Mouse (Mus musculus) limb, embryonic 15.5 days (tissue): ENCODE results near the gene Tmem151a. TPM values are rescaled to one million over a fixed set of nuclear protein-coding genes. Genes with fewer than 3 reads are reported as not detected.

ENCODE experiments used
- ATAC-seq: fragments of 200-750 bp; cut with Nextera tagmentation; 2 replicates; pipeline ENCODE4 v1.8.0; 2017; ENCODE audit warnings: low read depth, moderate TSS enrichment; ENCODE audit not compliant: insufficient number of reproducible peaks, low FRiP score, low TSS enrichment
- H3K27ac ChIP-seq: fragments of 300-500 bp; sonication (generic); 2 replicates; pipeline ENCODE4 v1.5.1; 2015; ENCODE audit warnings: moderate library complexity, mild to moderate bottlenecking, inconsistent platforms
- H3K27me3 ChIP-seq: fragments of 300-500 bp; sonication (generic); 2 replicates; pipeline ENCODE4 v1.6.1; 2015; ENCODE audit warnings: inconsistent platforms
- H3K36me3 ChIP-seq: fragments of 300-500 bp; sonication (generic); 2 replicates; pipeline ENCODE4 v1.6.1; 2015; ENCODE audit warnings: inconsistent platforms
- H3K4me1 ChIP-seq: fragments of 300-500 bp; sonication (generic); 2 replicates; pipeline ENCODE4 v1.6.1; 2015; ENCODE audit warnings: inconsistent platforms
- H3K4me2 ChIP-seq: fragments of 300-500 bp; sonication (generic); 2 replicates; pipeline ENCODE4 v1.6.1; 2015; ENCODE audit warnings: mild to moderate bottlenecking, inconsistent platforms
- H3K4me3 ChIP-seq: fragments of 300-500 bp; sonication (generic); 2 replicates; pipeline ENCODE4 v1.5.1; 2015; ENCODE audit warnings: mild to moderate bottlenecking, inconsistent platforms
- H3K9ac ChIP-seq: fragments of 300-500 bp; sonication (generic); 2 replicates; pipeline ENCODE4 v1.6.1; 2015; ENCODE audit warnings: inconsistent platforms
- H3K9me3 ChIP-seq: fragments of 300-500 bp; sonication (generic); 2 replicates; pipeline ENCODE4 v1.6.1; 2016; ENCODE audit warnings: inconsistent platforms
- WGBS: fragments of 180-500 bp; shearing (Covaris S2); methylation state at CpG from one replicate; pipeline ENCODE4 v1.1.7; 2015; 5-methylcytosine and 5-hydroxymethylcytosine counted together
- polyA plus RNA-seq: library from polyadenylated mRNA; unstranded; fragments of >200 nt; fragmentation: Nextera tagmentation; extraction: Ambion mirVana; gene quantifications from 2 replicates; pipeline ENCODE4 v1.2.1, GENCODE M21; 2015

Tmem151a gene
- polyA plus RNA-seq, 1 experiment from 2014 or later: 2.2 TPM

DNA sequence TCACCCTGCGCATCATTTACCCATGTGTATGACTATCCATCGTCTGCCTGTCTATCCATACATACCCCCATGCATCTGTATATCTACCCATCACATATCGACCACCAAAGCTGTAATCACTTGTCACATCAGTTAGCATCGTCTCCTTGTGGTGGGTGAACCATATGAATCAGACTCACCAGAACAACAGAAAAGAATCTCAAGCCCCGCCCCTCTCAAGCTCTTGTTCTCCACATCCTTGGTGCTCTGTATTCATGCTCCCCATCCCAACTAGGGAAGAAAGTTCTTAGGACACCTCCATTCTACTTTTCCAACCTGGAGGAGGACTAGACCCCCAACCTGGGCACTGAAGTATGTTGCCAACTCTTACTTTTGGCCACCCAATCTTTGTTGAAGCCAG, 23.3 kb downstream of the Tmem151a start:
- no peak overlapping the region for H3K9ac ChIP-seq
- H3K4me1 ChIP-seq: peaks cover 51% of the 10 kb centered on the region
- H3K27me3 ChIP-seq: no peaks in the 10 kb centered on the region
- H3K36me3 ChIP-seq: no peaks in the 10 kb centered on the region
- H3K4me3 ChIP-seq: no peak overlapping the region
- no peaks in the 10 kb centered on the region for H3K9me3 ChIP-seq
- H3K4me2 ChIP-seq: no peak overlapping the region
- H3K27ac ChIP-seq: no peak overlapping the region
- 81% methylated on average over 5 of the region's 5 CpGs for WGBS
- ATAC-seq: no peak

DNA sequence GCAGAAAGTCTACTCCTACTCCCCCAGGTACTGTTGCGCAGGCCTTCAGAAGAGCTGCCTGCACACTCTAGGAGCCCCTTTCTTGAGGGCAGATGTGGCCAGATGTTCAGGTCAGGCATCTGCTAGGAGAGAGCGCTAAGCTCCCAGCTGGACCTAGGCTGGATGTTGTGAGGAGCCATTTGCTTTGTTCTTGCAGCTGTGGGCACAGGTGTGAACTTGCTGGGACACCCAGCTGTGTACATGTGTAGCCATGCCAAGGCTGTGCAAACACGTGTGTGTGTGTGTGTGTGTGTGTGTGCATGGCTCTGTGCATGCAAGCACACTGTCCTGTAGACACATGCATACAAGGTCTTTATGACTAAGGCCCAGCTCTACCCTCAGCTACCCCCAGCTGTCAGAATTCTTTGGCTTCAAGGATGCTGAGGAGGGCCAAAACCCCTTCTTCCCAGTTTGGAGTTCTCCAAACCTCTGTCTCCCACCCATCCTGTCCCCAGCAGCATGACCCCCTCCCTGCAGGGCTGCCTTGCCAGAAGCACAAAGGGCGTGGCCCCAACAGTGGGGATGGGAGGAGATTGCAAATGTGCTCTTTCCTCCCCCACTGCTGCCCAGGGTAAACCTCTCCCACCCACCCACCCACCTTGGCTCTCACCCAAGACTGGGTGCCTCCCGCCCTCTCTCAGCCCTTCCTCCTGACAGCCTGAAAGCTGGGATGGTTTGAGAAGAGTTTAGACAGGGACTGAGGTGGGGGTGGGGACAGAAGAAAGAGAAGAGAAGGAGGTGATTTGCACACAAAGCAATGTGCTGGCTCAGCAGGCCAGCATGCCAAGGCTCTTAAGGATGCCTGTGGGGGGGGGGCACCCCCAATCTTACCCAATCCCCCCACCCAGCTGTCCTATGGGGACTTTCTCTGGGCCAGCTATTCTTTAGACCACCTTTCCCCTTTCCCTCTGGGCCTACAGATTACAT, 24.7 kb downstream of the Tmem151a start:
- Histone ChIP-seq H3K27me3 (no peaks in the 10 kb centered on the region), H3K4me1 (peaks cover 55% of the 10 kb centered on the region), H3K9me3 (no peaks in the 10 kb centered on the region), H3K4me2 (no peak overlapping the region), H3K4me3 (no peak overlapping the region), H3K27ac (peak overlapping the region; percentile 40), H3K9ac (no peak overlapping the region), H3K36me3 (no peaks in the 10 kb centered on the region)
- ATAC-seq: peak; percentile 16; the same call in 1 of the 2 replicates
- 27% methylated on average over 5 of the region's 5 CpGs for WGBS

DNA sequence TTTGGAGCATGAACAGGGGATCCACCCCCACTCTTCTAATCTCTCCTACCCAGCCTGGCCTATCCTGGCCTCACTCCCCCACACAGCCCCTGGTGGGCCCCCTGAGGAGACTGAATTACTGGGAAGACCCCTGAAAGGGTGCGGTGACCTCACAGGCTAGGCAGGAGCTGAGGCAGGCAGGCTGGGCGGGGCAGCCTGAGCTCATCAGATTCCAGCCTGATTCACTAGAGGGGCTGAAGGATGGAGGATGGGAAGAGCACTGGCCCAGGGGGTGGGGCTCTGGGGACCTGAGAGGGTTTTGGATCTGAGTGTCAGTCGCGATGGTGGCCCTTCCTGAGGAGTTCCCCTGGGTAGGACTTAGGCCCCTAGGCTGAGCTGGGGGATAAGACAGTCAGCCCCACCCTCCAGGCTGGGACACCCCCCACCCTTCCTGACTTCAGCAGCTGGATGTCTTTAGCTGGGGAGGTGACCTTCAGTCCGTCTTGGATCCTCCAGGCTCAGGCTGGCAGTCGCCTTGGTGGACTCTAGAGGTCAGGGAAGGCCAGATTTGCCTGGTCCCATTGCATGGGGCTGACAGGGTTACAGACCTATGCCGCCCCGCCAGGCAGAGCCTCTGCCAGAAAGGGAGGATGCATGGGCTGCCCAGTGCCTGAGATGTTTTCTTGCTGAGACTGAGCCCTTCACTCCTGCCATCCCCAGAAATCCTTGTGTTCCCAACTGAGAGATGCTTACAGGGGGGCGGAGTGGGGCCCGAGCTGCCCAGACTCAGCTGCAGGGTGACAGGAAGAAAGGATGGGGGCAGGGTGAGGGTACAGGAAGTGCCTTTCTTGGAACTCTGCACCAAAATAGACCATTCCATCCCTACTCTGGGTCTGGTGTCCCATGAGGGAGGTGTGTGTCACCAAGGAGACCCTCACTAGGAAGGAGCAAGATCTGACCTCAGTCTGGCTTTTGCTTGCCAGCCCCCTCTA, 26.2 kb downstream of the Tmem151a start:
- ATAC-seq: peak; percentile 33; the same call in 1 of the 2 replicates
- H3K4me3 ChIP-seq: no peak overlapping the region
- no peaks in the 10 kb centered on the region for H3K9me3 ChIP-seq
- H3K4me2 ChIP-seq: no peak overlapping the region
- no peaks in the 10 kb centered on the region for H3K36me3 ChIP-seq
- H3K27ac ChIP-seq: peak overlapping the region; percentile 48
- 24% methylated on average over 10 of the region's 10 CpGs for WGBS
- H3K9ac ChIP-seq: no peak overlapping the region; the same call in 1 of the 2 replicates
- H3K27me3 ChIP-seq: peaks cover 1% of the 10 kb centered on the region; the same call in 1 of the 2 replicates
- peaks cover 46% of the 10 kb centered on the region for H3K4me1 ChIP-seq

DNA sequence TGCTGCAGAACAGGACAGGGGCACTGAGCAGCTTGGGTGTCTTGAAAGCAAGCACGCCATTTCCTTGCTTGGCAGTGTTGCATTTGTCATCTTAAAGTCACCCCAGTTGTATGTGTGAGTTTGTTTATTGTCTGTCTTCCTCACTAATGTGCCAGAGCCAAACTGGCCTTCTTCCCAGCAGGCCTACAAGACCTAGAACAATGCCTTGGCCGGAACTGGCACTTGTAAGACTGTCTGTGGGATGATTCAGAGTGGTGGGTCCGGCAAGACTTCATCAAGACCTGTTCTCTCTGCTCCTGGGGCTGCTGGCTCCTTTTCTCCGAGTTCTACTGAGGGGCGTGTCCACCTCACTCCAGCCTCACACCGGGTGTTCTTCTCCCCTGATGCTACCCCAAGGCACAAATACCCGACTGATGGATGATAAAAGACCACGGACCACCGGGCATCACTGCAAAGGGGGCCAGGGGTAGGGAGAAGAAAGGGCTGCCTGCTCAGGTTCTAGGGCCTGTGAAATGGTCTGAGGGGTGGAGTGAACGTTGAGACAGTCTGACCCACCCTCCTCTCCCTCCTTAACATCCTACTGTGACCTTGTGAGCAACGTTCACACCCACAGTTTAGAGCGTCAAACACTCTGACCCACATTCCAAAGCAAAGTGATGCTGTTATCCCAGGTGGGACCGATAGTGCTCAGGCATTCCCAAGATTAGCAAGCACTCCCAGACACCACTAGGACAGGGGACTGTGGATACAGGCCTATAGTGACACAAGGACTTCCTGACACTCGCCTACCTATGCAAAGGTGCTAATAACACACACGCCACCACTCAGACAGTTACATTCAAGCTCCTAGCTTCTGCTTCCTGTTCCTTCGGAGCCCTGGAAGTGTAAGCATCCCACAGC, 27.2 kb downstream of the Tmem151a start:
- Histone ChIP-seq H3K27ac (peak overlapping the region; percentile 38; the same call in 1 of the 2 replicates), H3K9ac (no peak overlapping the region), H3K4me2 (no peak overlapping the region), H3K27me3 (peaks cover 11% of the 10 kb centered on the region), H3K4me1 (peaks cover 48% of the 10 kb centered on the region), H3K36me3 (no peaks in the 10 kb centered on the region), H3K9me3 (no peaks in the 10 kb centered on the region), H3K4me3 (no peak overlapping the region)
- WGBS: 30% methylated on average over 16 of the region's 16 CpGs
- ATAC-seq: no peak

DNA sequence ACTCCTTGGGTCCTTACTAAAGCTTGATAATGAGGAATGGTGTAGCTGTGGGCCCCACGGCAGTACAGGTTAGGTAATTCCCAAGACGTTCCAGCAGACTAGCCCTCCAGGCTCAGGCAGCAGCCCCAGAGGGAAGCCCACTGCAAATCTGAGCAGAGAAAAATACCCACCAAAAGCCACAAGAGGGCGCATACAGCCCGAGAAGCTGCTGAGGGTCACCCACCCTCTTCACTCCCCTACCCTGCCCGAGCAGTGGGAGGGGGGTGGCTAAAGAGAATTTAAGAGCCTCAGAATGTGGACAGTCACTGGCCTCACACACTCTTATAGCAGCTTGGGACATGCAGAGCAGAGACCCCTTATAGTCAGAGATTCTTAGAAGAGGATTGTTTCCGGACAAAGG, 29.1 kb downstream of the Tmem151a start:
- H3K27me3 ChIP-seq: peaks cover 30% of the 10 kb centered on the region
- H3K9me3 ChIP-seq: no peaks in the 10 kb centered on the region
- no peaks in the 10 kb centered on the region for H3K36me3 ChIP-seq
- H3K4me1 ChIP-seq: peaks cover 59% of the 10 kb centered on the region
- H3K27ac ChIP-seq: no peak overlapping the region
- H3K4me2 ChIP-seq: no peak overlapping the region
- WGBS: 8% methylated on average over 6 of the region's 6 CpGs
- no peak for ATAC-seq
- no peak overlapping the region for H3K4me3 ChIP-seq
- H3K9ac ChIP-seq: no peak overlapping the region

DNA sequence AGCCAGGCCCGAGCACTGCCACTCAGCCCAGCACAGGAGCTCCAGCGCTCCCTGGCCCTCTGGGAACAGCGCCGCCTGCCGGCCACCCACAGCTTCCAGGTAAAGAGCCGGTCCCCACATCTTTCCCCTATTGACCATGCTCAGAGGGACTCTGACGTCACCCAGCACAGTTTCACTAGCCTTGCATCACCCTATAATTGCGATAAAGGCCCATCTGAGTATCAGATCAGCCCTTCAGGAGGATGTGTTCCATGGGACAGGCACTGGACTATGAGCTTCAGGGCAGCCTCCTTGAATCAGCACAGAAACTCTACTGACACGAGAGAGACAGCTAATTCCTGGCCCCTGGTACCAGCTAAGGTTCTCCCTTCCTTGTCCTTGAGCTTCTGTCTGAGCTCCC, 31.4 kb downstream of the Tmem151a start:
- H3K36me3 ChIP-seq: peaks cover 12% of the 10 kb centered on the region
- no peak overlapping the region for H3K4me2 ChIP-seq
- H3K9ac ChIP-seq: no peak overlapping the region
- peaks cover 44% of the 10 kb centered on the region for H3K27me3 ChIP-seq
- no peak overlapping the region for H3K27ac ChIP-seq
- peaks cover 55% of the 10 kb centered on the region for H3K4me1 ChIP-seq
- no peaks in the 10 kb centered on the region for H3K9me3 ChIP-seq
- no peak for ATAC-seq
- no peak overlapping the region for H3K4me3 ChIP-seq
- WGBS: 19% methylated on average over 9 of the region's 9 CpGs

DNA sequence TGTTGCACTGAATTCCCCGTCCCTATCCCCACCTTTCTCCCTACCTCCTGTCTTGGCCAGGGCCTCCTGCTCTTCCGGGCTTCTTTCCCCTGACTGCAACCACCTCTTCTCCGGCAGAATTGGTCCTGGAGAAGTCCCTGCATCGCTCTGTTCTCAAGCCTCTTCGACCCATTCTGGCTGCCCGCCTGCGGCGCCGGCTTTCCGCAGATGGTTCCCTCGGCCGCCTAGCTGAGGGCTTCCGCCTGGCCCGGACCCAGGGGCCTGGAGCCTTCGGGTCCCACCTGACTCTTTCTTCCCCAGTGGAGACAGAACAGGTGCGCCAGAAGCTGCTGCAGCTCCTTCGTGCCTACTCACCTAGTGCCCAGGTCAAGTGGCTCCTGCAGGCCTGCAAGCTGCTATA, 32.5 kb downstream of the Tmem151a start:
- Histone ChIP-seq H3K4me3 (no peak overlapping the region), H3K27me3 (peaks cover 44% of the 10 kb centered on the region), H3K4me2 (no peak overlapping the region), H3K4me1 (peaks cover 44% of the 10 kb centered on the region), H3K9ac (no peak overlapping the region), H3K36me3 (peaks cover 22% of the 10 kb centered on the region), H3K9me3 (no peaks in the 10 kb centered on the region), H3K27ac (no peak overlapping the region)
- 64% methylated on average over 17 of the region's 17 CpGs for whole genome bisulfite sequencing
- no peak for ATAC-seq

DNA sequence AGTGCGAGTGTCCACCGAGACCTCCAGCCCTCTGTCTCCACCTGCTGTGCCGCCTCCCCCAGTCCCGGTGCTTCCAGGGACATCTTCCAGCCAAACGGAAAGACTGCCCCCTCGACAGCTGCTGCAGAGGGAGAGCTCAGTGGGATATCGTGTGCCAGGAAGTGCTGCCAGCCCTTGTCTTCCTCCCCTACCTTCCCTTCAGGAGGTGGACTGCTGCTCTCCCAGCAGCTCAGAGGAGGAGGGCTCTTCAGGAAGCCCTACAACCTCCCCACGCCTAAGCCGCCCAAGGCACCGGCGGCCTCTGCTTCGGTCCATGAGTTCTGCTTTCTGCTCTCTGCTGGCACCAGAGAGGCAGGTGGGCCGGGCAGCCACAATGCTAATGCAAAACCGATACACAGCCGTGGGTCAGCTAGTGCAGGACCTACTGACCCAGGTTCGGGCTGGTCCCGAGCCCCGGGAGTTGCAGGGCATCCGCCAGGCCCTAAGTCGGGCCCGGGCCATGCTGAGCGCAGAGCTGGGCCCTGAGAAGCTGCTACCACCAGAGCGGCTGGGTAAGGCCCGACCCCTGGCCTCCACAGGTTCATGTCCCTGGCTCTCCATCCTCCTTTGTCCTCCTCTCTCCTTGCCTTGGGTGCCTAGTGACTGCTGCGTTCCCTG, 33.0 kb downstream of the Tmem151a start:
- Histone ChIP-seq H3K4me3 (no peak overlapping the region), H3K27ac (no peak overlapping the region), H3K27me3 (peaks cover 44% of the 10 kb centered on the region), H3K4me2 (no peak overlapping the region), H3K4me1 (peaks cover 43% of the 10 kb centered on the region), H3K9me3 (no peaks in the 10 kb centered on the region), H3K9ac (0 out of 2 replicates have a peak overlapping the region, but pooled peaks have one; percentile 10), H3K36me3 (peaks cover 28% of the 10 kb centered on the region)
- WGBS: 30% methylated on average over 25 of the region's 25 CpGs
- no peak for ATAC-seq

DNA sequence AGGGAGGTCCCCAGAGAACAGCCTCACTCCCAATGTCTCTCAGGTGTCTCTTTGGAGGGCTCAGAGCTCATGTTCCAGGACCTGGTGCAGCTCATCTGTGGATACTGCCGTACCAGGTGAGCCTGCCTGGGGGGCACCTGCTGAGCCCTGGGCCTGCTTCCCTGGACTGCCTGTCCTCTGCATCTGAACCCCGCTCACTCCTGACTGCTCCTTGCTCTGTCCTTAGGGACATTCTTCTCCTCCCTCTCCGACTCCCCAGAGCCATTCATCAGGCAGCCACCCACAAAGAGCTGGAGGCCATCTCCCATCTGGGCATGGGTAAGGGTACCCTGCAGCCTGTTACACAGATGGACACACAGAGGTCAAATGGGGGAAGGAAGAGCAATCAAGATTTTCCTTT, 33.8 kb downstream of the Tmem151a start:
- WGBS: 37% methylated on average over 3 of the region's 3 CpGs
- peaks cover 36% of the 10 kb centered on the region for H3K36me3 ChIP-seq
- H3K4me3 ChIP-seq: peak overlapping the region; percentile 27; the same call in 1 of the 2 replicates
- ATAC-seq: no peak
- H3K27me3 ChIP-seq: peaks cover 44% of the 10 kb centered on the region
- no peaks in the 10 kb centered on the region for H3K9me3 ChIP-seq
- 0 out of 2 replicates have a peak overlapping the region, but pooled peaks have one; percentile 20 for H3K9ac ChIP-seq
- peaks cover 40% of the 10 kb centered on the region for H3K4me1 ChIP-seq
- H3K27ac ChIP-seq: no peak overlapping the region
- H3K4me2 ChIP-seq: peak overlapping the region; percentile 32

DNA sequence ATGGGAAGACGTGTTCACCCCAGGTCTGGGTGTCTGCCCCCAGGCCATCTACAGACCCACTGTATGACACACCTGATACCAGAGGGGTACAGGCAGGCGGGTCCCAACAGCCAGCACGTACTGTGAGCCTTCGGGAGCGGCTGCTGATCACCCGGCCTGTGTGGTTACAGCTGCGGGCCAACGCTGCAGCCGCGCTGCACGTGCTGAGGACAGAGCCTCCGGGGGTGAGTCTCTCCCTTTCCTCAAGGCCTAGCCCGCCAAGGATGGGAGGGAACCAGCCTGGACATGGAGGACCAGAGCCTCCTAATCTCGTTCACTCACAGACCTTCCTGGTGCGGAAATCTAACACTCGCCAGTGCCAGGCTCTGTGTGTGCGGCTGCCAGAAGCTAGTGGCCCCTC, 34.3 kb downstream of the Tmem151a start:
- no peaks in the 10 kb centered on the region for H3K9me3 ChIP-seq
- ATAC-seq: no peak
- peaks cover 44% of the 10 kb centered on the region for H3K27me3 ChIP-seq

More for the DNA sequence above, 34.3 kb downstream of the Tmem151a start:
- Histone ChIP-seq H3K9ac (0 out of 2 replicates have a peak overlapping the region, but pooled peaks have one; percentile 20), H3K27ac (0 out of 2 replicates have a peak overlapping the region, but pooled peaks have one; percentile 27), H3K36me3 (peaks cover 41% of the 10 kb centered on the region), H3K4me2 (peak overlapping the region; percentile 32), H3K4me1 (peaks cover 35% of the 10 kb centered on the region), H3K4me3 (peak overlapping the region; percentile 27)
- WGBS: 9% methylated on average over 17 of the region's 17 CpGs
